Mouse (Mus musculus) ES-E14 (cell line): ENCODE data around the gene Dcun1d3.

Experiments
- CHD2 ChIP-seq: IDR thresholded peaks from 2 replicates; pipeline ENCODE4 v1.6.1; 2014; ENCODE audit warnings: mild to moderate bottlenecking, low read depth, low read length, inconsistent platforms
- ZC3H11A ChIP-seq: IDR thresholded peaks from 2 replicates; pipeline ENCODE4 v1.6.1; 2012; ENCODE audit warnings: low read depth, mild to moderate bottlenecking, inconsistent platforms, low read length, borderline replicate concordance
- ZNF384 ChIP-seq: IDR thresholded peaks from 2 replicates; pipeline ENCODE4 v1.6.1; 2012; ENCODE audit warnings: low read depth, low read length, inconsistent platforms

DNA sequence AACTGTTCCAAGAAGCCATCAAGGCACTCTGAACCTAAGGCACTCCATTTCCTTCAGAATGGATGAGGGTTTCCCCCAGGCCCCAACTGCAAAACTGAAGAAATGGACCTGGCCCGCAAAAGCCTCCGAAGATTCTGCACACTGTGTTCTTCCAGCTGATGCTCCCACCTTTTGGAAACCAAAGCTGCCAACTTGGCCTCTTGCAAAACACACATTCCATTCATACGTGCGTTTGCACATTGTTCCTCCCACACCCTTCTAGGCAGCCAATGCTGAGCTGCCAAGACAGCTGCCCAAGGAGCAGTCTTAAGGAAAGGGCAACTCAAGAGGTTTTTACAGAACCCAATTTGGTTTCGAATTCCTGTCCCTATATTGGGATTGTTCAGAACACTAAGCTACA lies 45.4 kb downstream of the Dcun1d3 start:
- TF ChIP-seq ZNF384 (no peak), ZC3H11A (no peak), CHD2 (no peak)
